Mouse (Mus musculus) neural tube, embryonic 11.5 days (tissue): ENCODE results near the gene Atp6v1g2. TPM values are rescaled to one million over a fixed set of nuclear protein-coding genes. Genes with fewer than 3 reads are reported as not detected.

Experiments
- ATAC-seq: fragments of 200-750 bp; cut with Nextera tagmentation; 2 replicates; pipeline ENCODE4 v1.8.0; 2017; ENCODE audit warnings: moderate number of reproducible peaks, mild to moderate bottlenecking, moderate TSS enrichment, moderate library complexity; ENCODE audit not compliant: insufficient read depth, low FRiP score, low TSS enrichment
- DNase-seq: peaks from one replicate; pipeline ENCODE4 v3.0.0-alpha.2; 2015; ENCODE audit warnings: low spot score
- H3K27ac ChIP-seq: fragments of 300-500 bp; sonication (generic); 2 replicates; pipeline ENCODE4 v1.5.1; 2014; ENCODE audit warnings: low read depth, mild to moderate bottlenecking, low read length
- H3K27me3 ChIP-seq: fragments of 300-500 bp; sonication (generic); 2 replicates; pipeline ENCODE4 v1.6.1; 2014; ENCODE audit warnings: mild to moderate bottlenecking, low read length, mixed read lengths; ENCODE audit not compliant: control insufficient read depth, insufficient read depth
- H3K36me3 ChIP-seq: fragments of 300-500 bp; sonication (generic); 2 replicates; pipeline ENCODE4 v1.6.1; 2014; ENCODE audit warnings: mild to moderate bottlenecking, low read length, moderate library complexity, mixed read lengths; ENCODE audit not compliant: control insufficient read depth, insufficient read depth
- H3K4me1 ChIP-seq: fragments of 300-500 bp; sonication (generic); 2 replicates; pipeline ENCODE4 v1.6.1; 2014; ENCODE audit warnings: low read length, mixed read lengths; ENCODE audit not compliant: control insufficient read depth, insufficient read depth
- H3K4me2 ChIP-seq: fragments of 300-500 bp; sonication (generic); 2 replicates; pipeline ENCODE4 v1.6.1; 2014; ENCODE audit warnings: low read depth, mild to moderate bottlenecking, moderate library complexity
- H3K4me3 ChIP-seq: fragments of 300-500 bp; sonication (generic); 2 replicates; pipeline ENCODE4 v1.5.1; 2014; ENCODE audit warnings: low read depth, low read length
- H3K9ac ChIP-seq: fragments of 300-500 bp; sonication (generic); 2 replicates; pipeline ENCODE4 v1.6.1; 2014; ENCODE audit warnings: mild to moderate bottlenecking, low read length
- H3K9me3 ChIP-seq: fragments of 300-500 bp; sonication (generic); 2 replicates; pipeline ENCODE4 v1.6.1; 2016; ENCODE audit warnings: low read length; ENCODE audit not compliant: control insufficient read depth
- WGBS: fragments of 180-500 bp; shearing (Covaris S2); extraction: QIAGEN DNeasy Blood & Tissue Kit; methylation state at CpG from one replicate; pipeline ENCODE4 v1.1.7; 2014; 5-methylcytosine and 5-hydroxymethylcytosine counted together
- polyA plus RNA-seq: library from polyadenylated mRNA; unstranded; fragments of >200 nt; fragmentation: Nextera tagmentation; extraction: Ambion mirVana; gene quantifications from 2 replicates; pipeline ENCODE4 v1.2.1, GENCODE M21; 2014

The Atp6v1g2 gene
- polyA plus RNA-seq, 1 experiment from 2014 or later: 16.8 TPM

DNA sequence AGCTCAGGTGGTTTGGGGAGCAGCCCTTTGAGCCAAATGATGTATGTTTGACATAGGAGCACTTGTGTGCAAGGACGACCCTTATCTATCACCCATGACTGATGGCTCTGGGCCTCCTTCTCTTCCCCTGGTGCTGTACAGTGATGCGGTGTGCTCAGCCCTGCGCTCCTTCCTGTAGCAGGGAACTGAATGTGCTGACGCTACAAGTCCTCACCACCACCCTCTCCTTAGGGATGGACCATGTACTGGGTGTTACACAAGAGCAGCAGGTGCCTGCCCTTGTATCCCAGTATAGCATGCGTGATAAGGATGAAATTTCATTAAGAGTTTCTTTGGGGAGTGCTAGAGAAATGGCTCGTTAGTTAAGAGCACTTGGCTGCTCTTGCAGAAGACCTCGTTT is 13.7 kb downstream of the Atp6v1g2 start:
- Histone ChIP-seq H3K4me2 (no peak overlapping the region), H3K27ac (no peak overlapping the region), H3K27me3 (no peaks in the 10 kb centered on the region), H3K9me3 (no peaks in the 10 kb centered on the region), H3K36me3 (peaks cover 51% of the 10 kb centered on the region), H3K4me3 (no peak overlapping the region), H3K4me1 (peaks cover 22% of the 10 kb centered on the region), H3K9ac (no peak overlapping the region)
- no peak for DNase-seq
- WGBS: 89% methylated on average over 7 of the region's 7 CpGs
- no peak for ATAC-seq

DNA sequence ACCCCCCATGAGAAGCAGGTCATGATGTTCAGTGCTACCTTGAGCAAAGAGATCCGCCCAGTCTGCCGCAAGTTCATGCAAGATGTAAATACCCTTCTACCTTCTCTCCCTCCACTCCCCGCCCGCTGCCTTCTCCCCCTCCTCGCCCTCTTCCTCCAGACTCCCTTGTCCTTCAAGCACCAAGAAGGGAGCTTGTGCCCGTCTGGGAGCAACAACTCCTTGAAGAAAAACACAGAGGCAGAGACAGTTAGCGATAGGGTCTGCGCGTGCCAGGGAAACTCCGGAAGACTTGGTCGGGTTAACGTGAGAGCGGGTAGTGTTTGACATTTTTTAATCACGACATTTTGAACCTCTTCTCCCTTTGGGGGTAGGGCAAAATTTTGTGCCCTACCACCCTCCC is 15.5 kb downstream of the Atp6v1g2 start:
- Histone ChIP-seq H3K9ac (no peak overlapping the region), H3K4me2 (no peak overlapping the region), H3K4me1 (peaks cover 16% of the 10 kb centered on the region), H3K36me3 (peaks cover 54% of the 10 kb centered on the region), H3K27ac (no peak overlapping the region), H3K9me3 (no peaks in the 10 kb centered on the region), H3K4me3 (no peak overlapping the region), H3K27me3 (no peaks in the 10 kb centered on the region)
- no peak for DNase-seq
- no peak for ATAC-seq
- WGBS: 93% methylated on average over 14 of the region's 14 CpGs

- no peaks in the 10 kb centered on the region for H3K27me3 ChIP-seq
- no peak overlapping the region for H3K27ac ChIP-seq
- H3K36me3 ChIP-seq: peaks cover 51% of the 10 kb centered on the region
- no peak overlapping the region for H3K4me3 ChIP-seq
- no peak overlapping the region for H3K4me2 ChIP-seq
- no peak overlapping the region for H3K9ac ChIP-seq
- peaks cover 9% of the 10 kb centered on the region for H3K4me1 ChIP-seq
- DNase-seq (no peak), ATAC-seq (no peak)
- no peaks in the 10 kb centered on the region for H3K9me3 ChIP-seq
- WGBS: 91% methylated on average over 19 of the region's 19 CpGs
Measured at GRCm38 (mm10) chr17:35249451-35250197, 16.2 kb downstream of the Atp6v1g2 start.

DNA sequence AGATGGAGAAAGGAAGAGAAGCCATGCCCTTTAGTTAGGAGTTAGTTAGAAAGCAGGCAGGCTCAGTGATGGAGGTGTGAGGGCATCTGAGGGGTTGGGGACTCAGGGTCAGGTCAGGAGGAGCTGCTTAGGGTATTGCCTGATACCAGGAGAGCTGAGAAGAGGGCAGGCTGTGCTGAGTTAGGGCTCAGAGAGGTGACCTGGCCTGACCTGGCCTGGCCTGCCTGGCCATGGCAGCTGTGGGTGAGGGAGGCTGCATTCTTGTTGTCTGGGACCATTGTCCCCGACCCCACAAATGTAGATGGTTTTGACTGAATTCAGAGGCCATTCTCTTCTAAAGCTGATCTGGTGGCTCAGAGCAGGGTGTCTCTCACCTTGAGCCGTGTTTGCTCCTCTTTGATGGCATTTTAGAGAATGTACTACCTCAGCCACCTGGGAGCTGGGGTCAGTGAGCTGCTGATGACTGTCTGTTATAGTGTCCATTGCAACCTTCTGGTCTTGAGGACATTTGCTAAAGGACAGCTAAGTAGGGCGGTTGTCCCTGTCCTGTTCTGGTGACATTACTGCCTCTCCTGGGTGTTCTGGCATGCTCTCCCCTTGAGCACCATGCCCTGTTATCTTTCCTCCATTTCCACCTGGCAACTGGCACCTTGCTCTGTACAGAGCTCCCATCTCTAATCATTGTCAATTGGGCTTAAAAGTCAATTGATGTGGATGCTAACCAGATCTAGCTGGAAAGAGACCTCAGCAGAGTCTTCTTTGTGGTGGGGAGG is 17.1 kb downstream of the Atp6v1g2 start:
- 94% methylated on average over 3 of the region's 3 CpGs for WGBS
- peaks cover 44% of the 10 kb centered on the region for H3K36me3 ChIP-seq
- H3K4me2 ChIP-seq: no peak overlapping the region
- ATAC-seq: no peak
- H3K9me3 ChIP-seq: no peaks in the 10 kb centered on the region
- DNase-seq: no peak
- H3K9ac ChIP-seq: no peak overlapping the region
- no peaks in the 10 kb centered on the region for H3K27me3 ChIP-seq
- H3K4me1 ChIP-seq: 0 out of 2 replicates have a peak, but pooled peaks cover 3% of the 10 kb centered on the region
- H3K27ac ChIP-seq: no peak overlapping the region
- no peak overlapping the region for H3K4me3 ChIP-seq

DNA sequence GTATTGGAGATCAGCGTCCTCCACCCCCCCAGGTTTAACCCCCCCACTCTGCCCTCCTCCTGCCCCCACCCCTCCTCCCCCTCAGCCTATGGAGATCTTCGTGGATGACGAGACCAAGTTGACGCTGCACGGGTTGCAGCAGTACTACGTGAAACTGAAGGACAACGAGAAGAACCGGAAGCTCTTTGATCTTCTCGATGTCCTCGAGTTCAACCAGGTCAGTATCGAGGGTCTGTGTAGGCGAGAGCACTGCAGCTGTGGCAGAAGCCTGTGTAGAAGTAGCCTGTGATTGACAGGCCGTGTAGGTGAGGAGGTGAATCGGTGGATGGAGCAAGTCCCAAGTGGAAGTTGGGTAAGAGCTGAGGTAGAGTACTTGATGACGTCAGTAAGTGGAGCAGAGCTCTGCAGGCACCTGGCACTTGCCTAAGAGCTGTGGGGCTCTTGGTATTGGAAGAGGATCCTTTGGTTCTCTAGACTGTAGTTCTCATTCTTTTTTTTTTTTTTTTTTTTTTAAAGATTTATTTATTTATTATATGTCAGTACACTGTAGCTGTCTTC is 17.8 kb downstream of the Atp6v1g2 start:
- Histone ChIP-seq H3K4me2 (no peak overlapping the region), H3K36me3 (peaks cover 42% of the 10 kb centered on the region), H3K4me1 (0 out of 2 replicates have a peak, but pooled peaks cover 3% of the 10 kb centered on the region), H3K4me3 (no peak overlapping the region), H3K27me3 (no peaks in the 10 kb centered on the region), H3K9ac (no peak overlapping the region), H3K9me3 (no peaks in the 10 kb centered on the region), H3K27ac (no peak overlapping the region)
- DNase-seq: no peak
- no peak for ATAC-seq
- 89% methylated on average over 15 of the region's 15 CpGs for WGBS

- no peak overlapping the region for H3K9ac ChIP-seq
- H3K36me3 ChIP-seq: peaks cover 35% of the 10 kb centered on the region
- H3K27me3 ChIP-seq: no peaks in the 10 kb centered on the region
- no peaks in the 10 kb centered on the region for H3K4me1 ChIP-seq
- H3K4me3 ChIP-seq: no peak overlapping the region
- ATAC-seq (no peak), DNase-seq (no peak)
- WGBS: 85% methylated on average over 5 of the region's 5 CpGs
- no peaks in the 10 kb centered on the region for H3K9me3 ChIP-seq
- no peak overlapping the region for H3K4me2 ChIP-seq
- H3K27ac ChIP-seq: no peak overlapping the region
Measured at GRCm38 (mm10) chr17:35251981-35252380, 18.5 kb downstream of the Atp6v1g2 start.

- Histone ChIP-seq H3K9me3 (no peaks in the 10 kb centered on the region), H3K27me3 (no peaks in the 10 kb centered on the region), H3K36me3 (peaks cover 31% of the 10 kb centered on the region), H3K4me1 (no peaks in the 10 kb centered on the region), H3K27ac (no peak overlapping the region), H3K9ac (no peak overlapping the region), H3K4me3 (no peak overlapping the region), H3K4me2 (no peak overlapping the region)
- peak; percentile 20 for DNase-seq
- WGBS: 90% methylated on average over 18 of the region's 18 CpGs
- ATAC-seq: no peak
Measured at GRCm38 (mm10) chr17:35252619-35253292, 19.3 kb downstream of the Atp6v1g2 start.

- no peak for ATAC-seq
- Histone ChIP-seq H3K4me1 (no peaks in the 10 kb centered on the region), H3K36me3 (peaks cover 31% of the 10 kb centered on the region), H3K4me2 (no peak overlapping the region), H3K4me3 (no peak overlapping the region), H3K9ac (no peak overlapping the region), H3K9me3 (no peaks in the 10 kb centered on the region), H3K27me3 (no peaks in the 10 kb centered on the region), H3K27ac (no peak overlapping the region)
- WGBS: 88% methylated on average over 32 of the region's 32 CpGs
- DNase-seq: no peak
Measured at GRCm38 (mm10) chr17:35253293-35254093, 20.0 kb downstream of the Atp6v1g2 start.
